Mouse (Mus musculus): ENCODE measurements around the gene Prune1. TPM values are rescaled to one million over a fixed set of nuclear protein-coding genes. Genes with fewer than 3 reads are reported as not detected.
A peak's percentile ranks its signal among the peaks of the same experiment; 100 is the strongest.

Prune1 gene
- polyA plus RNA-seq, 1 experiment = 72.9 TPM

DNA sequence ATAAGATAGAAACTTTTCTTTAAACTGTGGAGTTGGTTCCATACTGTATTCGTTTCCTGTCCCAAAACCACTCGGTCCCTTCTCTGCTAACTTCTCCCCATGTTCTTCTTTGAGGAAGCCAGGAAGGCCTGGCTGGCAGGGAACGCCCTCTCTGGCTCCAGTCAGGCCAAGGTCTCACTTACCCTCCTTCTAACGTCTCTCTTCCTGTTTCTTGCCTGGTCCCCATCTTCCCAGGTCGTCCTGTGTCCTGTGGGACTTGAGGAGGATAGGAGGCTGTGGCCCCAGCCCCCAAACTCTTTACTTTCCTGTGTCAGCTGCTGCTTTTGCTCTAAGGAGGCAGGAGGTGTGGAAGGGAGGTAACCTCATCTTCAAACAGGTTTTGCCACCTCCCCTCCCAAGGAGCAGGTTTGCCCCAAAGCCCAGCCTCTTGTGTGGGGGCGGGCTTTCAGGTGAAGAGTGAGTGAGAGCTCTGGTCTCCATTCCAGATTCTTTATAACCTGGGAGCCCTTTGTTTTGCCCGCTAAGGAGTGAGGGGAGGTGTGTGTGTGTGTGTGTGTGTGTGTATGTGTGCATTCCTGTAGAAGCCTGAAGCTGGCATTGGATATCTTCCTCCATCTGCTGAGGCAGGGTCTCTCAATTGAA, 31.0 kb downstream of the Prune1 start, which contains the start of gene Bnipl:
TSS of gene Bnipl (minus strand) at position 411 of the 642 bp plus-strand sequence.
- DNase-seq (ENCODE audit: low read depth) = no peak
- TF ChIP-seq CTCF (IDR thresholded peaks at IDR 0.05; ENCODE audit: borderline replicate concordance, extremely low read depth, insufficient read depth, insufficient read length) (no peak), POLR2A (IDR thresholded peaks at IDR 0.05; ENCODE audit: borderline replicate concordance, extremely low read depth, insufficient read depth, insufficient read length, poor library complexity, severe bottlenecking) (no peak)

GRCm38 (mm10) chr3:95250361-95250760, 31.5 kb downstream of the Prune1 start:
- DNase-seq (ENCODE audit: low read depth) = no peak
- TF ChIP-seq CTCF (IDR thresholded peaks at IDR 0.05; ENCODE audit: borderline replicate concordance, extremely low read depth, insufficient read depth, insufficient read length) (no peak), POLR2A (IDR thresholded peaks at IDR 0.05; ENCODE audit: borderline replicate concordance, extremely low read depth, insufficient read depth, insufficient read length, poor library complexity, severe bottlenecking) (no peak)

DNA sequence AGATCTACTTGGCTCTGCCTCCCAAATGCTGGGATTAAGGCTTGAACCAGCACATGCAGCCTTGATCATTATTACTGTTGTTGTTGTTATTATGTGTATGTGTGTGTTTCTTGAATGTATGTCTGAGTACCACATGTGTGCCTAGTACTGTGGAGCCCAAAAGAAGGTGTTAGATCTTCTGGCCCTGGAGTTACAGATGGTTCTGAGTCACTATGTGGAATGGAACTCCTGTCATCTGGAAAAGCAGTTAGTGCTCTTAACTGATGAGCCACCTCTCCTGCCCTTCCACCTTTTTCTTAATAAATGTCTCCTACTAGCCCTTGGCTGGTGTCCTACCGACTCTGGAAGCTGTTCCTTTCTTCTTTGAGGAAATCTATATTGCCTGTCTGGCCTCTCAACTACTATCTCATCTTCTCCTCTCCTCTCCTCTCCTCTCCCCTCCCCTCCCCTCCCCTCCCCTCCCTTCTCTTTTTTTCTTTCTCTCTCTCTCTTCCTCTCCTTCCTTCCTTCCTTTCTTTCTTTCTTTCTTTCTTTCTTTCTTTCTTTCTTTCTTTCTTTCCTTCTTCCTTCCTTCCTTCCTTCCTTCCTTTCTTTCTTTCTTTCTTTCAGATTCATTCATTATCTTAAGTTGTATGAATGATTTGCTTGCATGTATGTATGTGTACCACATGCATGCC, 34.1 kb downstream of the Prune1 start:
- TF ChIP-seq POLR2A (IDR thresholded peaks at IDR 0.05; ENCODE audit: borderline replicate concordance, extremely low read depth, insufficient read depth, insufficient read length, poor library complexity, severe bottlenecking) = no peak
- no peak for TF ChIP-seq CTCF (IDR thresholded peaks at IDR 0.05; ENCODE audit: borderline replicate concordance, extremely low read depth, insufficient read depth, insufficient read length)
- DNase-seq (ENCODE audit: low read depth) = no peak

- DNase-seq (ENCODE audit: low read depth) = peak; percentile 62
- TF ChIP-seq CTCF (IDR thresholded peaks at IDR 0.05; ENCODE audit: borderline replicate concordance, extremely low read depth, insufficient read depth, insufficient read length) = no peak
- TF ChIP-seq POLR2A (IDR thresholded peaks at IDR 0.05; ENCODE audit: borderline replicate concordance, extremely low read depth, insufficient read depth, insufficient read length, poor library complexity, severe bottlenecking) = no peak
Observed at GRCm38 (mm10) chr3:95246465-95247231, 35.2 kb downstream of the Prune1 start.

DNA sequence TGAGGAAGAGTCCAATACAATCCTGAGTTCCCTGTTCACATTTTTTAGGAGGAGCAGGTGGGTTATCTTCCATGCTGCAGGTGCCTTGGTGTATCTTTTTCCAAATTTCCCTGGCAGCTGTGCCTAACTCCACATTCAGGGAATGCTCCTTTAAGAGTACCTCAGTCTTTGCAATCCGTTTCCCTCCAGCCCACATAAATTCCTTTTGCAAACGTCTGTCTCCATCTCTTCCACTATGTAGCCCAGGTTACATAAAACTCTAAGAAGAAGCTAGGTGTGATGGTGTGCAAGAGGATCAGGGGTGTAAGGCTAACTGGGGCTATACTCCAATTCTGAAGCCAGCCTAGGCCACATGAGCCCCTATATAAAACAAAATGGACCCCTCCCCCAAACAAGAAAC, 38.8 kb downstream of the Prune1 start:
- DNase-seq (ENCODE audit: low read depth) = no peak
- TF ChIP-seq POLR2A (IDR thresholded peaks at IDR 0.05; ENCODE audit: borderline replicate concordance, extremely low read depth, insufficient read depth, insufficient read length, poor library complexity, severe bottlenecking) (no peak), CTCF (IDR thresholded peaks at IDR 0.05; ENCODE audit: borderline replicate concordance, extremely low read depth, insufficient read depth, insufficient read length) (no peak)

- TF ChIP-seq POLR2A (IDR thresholded peaks at IDR 0.05; ENCODE audit: borderline replicate concordance, extremely low read depth, insufficient read depth, insufficient read length, poor library complexity, severe bottlenecking) (no peak), CTCF (IDR thresholded peaks at IDR 0.05; ENCODE audit: borderline replicate concordance, extremely low read depth, insufficient read depth, insufficient read length) (no peak)
- no peak for DNase-seq (ENCODE audit: low read depth)
Observed at GRCm38 (mm10) chr3:95241498-95241897, 40.4 kb downstream of the Prune1 start, which contains the start of gene Gm128. TSS of gene Gm128 (minus strand) at chr3:95241598.

- DNase-seq (ENCODE audit: low read depth) = no peak
- TF ChIP-seq POLR2A (IDR thresholded peaks at IDR 0.05; ENCODE audit: borderline replicate concordance, extremely low read depth, insufficient read depth, insufficient read length, poor library complexity, severe bottlenecking) (no peak), CTCF (IDR thresholded peaks at IDR 0.05; ENCODE audit: borderline replicate concordance, extremely low read depth, insufficient read depth, insufficient read length) (no peak)
Observed at GRCm38 (mm10) chr3:95240900-95241299, 41.0 kb downstream of the Prune1 start.

- DNase-seq (ENCODE audit: low read depth) = no peak
- TF ChIP-seq CTCF (IDR thresholded peaks at IDR 0.05; ENCODE audit: borderline replicate concordance, extremely low read depth, insufficient read depth, insufficient read length) (no peak), POLR2A (IDR thresholded peaks at IDR 0.05; ENCODE audit: borderline replicate concordance, extremely low read depth, insufficient read depth, insufficient read length, poor library complexity, severe bottlenecking) (no peak)
Observed at GRCm38 (mm10) chr3:95239971-95240370, 41.9 kb downstream of the Prune1 start.

GRCm38 (mm10) chr3:95239022-95239421, 42.9 kb downstream of the Prune1 start:
- DNase-seq (ENCODE audit: low read depth) = no peak
- TF ChIP-seq POLR2A (IDR thresholded peaks at IDR 0.05; ENCODE audit: borderline replicate concordance, extremely low read depth, insufficient read depth, insufficient read length, poor library complexity, severe bottlenecking) = no peak

- no peak for TF ChIP-seq POLR2A (IDR thresholded peaks at IDR 0.05; ENCODE audit: borderline replicate concordance, extremely low read depth, insufficient read depth, insufficient read length, poor library complexity, severe bottlenecking)
- no peak for TF ChIP-seq CTCF (IDR thresholded peaks at IDR 0.05; ENCODE audit: borderline replicate concordance, extremely low read depth, insufficient read depth, insufficient read length)
- no peak for DNase-seq (ENCODE audit: low read depth)
Observed at GRCm38 (mm10) chr3:95237541-95238099, 44.3 kb downstream of the Prune1 start.

Data from brain, embryonic 14.5 days (tissue).